Mouse (Mus musculus) urinary bladder, postnatal 14 days (tissue): ENCODE measurements around the gene Cdh18.
A peak's percentile ranks its signal among the peaks of the same experiment; 100 is the strongest.
"Not testable (repeated sequence)": the region's sequence is repeated elsewhere in the genome, so short reads cannot be mapped to it uniquely, and the experiment has no call there.

ENCODE experiments used
- DNase-seq: peaks from one replicate; pipeline ENCODE4 v3.0.0; 2021; ENCODE audit warnings: low spot score

The Cdh18 gene

DNA sequence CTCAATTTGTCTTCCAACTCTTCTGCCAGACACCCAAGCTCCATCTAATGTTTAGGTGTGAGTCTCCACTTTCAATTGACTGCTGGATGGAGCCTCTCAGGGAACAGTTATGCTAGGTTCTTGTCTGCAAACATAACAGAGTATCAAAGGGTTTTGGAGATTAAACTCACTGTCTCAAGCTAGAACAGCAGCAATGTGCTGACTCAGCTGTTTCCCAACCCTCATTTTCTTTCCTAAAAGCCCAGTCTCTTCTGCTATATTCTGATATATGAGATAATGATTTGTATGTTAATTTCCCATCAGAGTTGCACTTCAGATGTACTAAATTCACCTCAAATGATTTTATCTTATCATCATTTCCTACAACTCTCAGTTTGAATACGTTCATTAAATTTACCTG lies 398.4 kb downstream of the Cdh18 start:
- DNase-seq = no peak

DNA sequence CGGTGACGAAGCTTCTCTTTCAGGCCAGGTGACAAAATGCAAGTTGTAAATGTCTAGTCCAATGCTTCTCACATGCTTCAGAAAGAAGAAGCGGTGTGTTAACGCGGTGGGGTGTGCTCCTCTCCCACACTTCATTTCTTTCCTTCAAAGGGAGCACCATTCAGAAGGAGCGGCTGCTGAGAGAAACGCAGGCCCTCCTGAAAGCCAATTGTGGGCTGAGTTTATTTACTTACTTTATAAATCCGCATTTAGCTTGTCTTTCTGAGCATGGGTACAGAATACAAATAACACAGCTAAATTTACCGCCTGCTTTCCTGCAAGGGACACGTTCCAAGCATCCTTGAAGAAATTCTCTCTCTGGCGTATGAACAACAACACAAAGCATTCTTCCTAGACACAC lies 420.6 kb downstream of the Cdh18 start:
- DNase-seq = no peak

DNA sequence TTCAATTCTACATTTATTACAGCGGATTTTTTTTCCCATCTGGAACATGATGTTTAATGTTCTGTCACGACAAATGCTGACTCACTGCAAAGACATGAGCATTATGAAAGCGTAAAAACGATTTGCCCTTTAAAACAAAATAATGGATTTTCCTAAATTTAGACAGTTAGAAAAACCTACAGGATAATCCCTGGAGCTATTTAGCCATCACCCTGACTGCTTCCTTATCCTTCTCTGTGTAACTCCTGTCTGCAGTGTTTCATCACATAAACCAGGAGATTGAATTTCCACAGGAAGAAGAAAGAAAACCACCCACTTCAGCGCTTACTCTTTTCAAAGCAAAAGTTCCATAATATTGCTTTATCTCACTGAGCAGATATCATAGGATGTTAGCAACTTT lies 431.3 kb downstream of the Cdh18 start:
- DNase-seq = no peak

DNA sequence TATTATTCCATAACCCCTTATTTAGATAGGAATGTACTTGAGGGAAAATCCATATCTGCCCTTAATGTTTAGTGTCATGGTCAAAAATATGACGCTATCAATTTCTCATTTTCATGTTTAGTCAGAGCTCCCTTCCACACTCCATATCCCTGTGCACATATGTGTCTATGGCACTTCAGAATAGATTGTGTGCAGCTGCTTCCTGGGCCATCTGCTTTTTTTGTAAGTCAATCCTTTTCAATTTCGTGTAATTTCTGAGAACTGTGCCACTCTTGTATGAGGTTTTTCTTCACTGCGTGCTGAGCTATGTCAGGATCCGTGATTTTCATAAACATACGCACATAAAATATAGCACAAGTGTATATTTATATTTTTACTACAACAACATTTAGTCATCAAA lies 435.8 kb downstream of the Cdh18 start:
- no peak for DNase-seq

DNA sequence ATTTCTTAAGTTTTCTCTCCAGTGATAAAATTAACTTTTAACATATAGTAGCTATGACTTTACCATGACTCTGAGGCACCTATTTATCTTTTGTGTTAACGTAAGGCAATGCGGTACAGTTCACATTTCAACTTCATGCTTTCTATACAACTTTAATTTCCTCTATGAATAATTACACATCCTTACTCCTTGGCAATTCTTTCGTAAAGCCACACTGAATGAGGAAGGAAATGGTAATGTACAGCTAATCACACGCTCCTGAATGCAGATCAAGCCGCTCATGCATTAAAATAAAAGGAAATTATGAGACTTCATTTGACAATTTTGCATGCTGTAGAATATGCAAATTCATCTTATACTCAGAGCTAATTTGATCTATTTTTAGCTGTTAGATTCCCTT lies 467.9 kb downstream of the Cdh18 start:
- DNase-seq = no peak

DNA sequence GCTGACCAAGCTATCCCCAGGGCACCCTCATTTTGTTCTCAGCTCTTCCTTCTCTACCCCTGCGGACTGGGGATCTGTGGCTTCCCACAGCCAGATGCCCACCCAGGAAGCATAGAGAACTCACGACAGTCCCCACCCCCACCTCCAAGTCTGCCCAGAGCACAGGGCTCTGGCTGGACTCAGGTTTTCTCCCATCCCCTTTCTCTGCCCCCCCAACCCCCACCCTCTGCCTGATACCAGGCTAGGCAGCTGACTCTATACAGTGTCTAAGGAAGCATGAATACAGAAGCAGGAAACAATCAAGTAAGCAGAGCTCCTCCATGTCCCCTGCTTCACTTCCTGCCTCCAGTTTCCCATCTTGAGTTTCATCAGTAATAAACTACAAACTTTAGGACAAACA lies 472.3 kb downstream of the Cdh18 start:
- no peak for DNase-seq

DNA sequence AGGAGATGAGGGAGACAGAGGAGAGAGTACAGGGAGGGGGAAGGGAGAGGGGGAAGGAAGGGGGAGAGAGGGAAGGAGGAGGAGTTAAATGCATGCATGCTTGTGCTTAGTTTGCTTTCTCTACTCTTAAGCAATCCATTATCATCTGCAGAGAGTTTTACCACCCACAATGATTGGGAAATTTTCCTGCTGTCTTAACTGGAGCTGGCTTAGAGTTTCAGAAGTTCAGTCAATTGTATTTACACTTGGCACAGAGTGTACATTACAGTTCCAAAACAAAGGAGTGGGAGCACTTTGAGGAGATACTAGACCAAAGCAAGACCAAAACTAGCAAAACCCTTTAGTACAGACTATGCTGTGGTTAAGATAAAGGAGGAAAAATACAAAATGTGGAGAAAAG lies 473.8 kb downstream of the Cdh18 start:
- no peak for DNase-seq

DNA sequence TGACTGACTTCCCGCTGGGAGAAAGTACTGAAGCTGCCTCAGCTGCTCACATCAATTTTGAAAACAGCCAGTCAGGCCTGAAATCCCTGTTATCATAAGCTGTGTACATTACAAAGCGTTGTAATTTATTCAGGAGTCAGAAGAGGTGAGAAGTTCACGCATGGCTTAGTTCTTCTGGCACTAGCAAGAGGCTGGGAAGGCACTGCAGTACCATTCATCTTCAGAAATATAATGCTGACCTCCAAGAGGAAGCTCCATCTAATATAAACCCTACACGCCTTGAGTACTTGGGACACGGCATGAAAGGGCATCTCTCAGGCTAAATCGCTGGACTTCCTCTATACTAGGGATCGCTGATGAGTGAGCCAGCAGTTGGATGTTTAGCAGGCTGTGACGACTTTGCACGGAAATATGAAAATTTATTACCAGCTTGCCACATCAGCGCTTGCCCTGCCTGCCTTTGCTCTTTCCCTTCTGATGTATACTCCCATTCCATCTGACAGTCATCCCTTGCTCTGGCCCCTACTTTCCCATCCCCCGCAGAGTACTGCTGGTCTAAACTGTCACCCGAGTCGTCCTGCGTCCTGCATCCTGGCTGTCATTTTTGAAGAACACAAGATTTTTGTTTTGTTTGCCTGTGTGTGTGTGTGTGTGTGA lies 486.9 kb downstream of the Cdh18 start:
- DNase-seq = peak; percentile 2

DNA sequence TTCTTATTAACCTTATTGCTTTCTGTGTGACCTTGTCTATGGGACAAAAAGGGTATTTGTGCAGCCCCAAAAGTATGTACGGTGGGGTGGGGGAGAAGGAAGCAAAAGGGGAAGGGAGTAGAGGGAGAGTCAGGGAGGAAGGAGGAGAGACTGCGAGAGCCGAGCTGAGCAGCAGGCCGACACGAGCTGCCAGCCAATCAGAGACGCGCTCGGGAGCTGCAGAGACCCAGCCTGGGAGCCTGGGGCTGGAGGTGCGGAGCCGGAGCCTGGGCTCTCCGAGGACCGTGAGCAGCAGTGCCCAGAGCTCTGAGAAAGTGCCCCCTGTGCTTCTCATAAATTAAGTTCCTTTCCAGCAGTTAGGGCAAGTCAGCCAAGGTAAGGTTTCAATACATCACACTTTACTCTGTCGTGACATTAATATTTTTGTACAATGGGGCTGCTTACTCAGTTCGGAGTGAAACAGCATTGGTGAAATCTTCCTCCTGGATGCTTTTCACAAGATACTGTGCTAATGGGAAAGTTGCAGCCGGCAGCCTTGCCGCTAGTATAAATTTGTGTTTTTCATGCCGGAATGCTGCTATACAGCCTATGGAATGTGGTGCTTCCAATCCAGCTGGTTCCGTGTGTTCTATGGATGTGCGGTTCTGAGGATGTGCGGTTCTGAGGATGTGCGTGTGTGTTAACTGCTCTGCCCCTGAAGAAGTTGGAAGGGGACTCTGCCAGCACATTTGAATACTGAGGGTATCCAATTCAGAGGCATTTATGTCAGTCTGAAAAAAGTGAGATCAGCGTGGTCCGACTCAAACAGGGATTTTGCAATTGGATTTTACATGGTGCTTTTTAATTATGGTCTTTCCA lies 487.6 kb downstream of the Cdh18 start:
- peak; percentile 56 for DNase-seq

DNA sequence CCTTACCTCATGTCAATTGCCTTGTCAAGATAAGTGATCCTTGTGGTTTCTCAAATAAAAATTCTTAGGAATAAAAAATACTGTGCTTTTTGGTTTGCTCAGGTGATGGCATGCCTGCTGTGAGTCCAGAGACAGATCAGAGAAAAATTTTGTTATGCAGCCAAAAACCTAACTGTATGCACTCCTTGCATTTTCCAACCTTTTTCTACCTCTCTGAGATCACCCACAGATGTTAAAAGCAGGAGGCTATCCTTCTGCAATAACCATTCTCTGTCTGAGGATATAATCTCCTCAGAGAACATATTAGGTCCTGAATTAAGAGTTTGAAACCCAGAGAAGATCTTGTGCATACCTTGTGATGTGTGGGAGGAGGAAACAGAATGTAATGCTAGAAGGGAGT lies 488.7 kb downstream of the Cdh18 start:
- no peak for DNase-seq

DNA sequence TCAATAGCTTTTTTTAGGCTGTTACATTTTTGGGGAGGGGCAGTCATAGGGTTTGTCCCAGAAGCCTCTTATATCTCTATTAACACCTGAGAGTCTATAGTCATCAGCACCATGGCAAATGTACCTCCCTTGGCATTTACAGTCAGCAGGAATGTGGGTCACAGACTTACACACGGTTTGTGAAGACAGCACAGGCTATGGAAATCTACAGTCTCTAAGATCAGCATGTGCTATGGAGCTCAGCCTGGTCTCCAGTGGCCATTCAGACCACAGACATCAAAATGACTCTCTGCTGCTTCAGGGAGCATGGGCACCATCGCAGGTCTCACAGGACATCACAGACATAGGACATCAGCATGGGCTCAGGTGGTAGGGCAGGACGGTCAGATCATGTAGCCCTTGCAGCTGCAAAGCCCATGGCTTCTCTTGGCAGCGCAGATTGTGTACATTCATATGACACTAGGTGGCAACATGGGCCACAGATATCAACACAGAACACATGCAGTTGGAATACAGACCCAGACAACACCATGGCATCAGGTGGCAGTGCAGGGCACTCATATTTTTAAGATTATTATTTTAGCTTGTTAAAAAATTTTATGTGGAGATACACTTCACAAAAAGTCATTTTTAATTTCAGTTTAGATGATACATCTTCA lies 497.4 kb downstream of the Cdh18 start:
- no peak for DNase-seq

DNA sequence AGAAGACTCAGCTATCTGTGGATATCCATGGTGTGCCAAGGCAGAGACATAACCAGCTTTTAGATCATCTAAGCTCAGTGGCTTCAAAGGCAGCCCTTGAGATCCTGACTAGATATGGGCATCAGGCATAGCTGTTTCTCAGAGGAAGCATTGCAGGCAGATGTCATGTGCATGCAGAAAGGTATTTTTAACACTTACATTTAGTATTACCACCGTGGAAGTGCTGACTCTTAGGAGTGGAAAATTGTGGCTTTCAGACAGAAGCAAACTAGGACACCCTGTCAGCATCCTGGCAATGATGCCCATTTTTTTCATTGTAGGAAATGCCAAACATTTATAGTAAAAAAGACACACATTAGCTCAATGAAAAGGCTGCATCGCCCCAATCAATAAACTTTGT lies 503.2 kb downstream of the Cdh18 start:
- DNase-seq = no peak

DNA sequence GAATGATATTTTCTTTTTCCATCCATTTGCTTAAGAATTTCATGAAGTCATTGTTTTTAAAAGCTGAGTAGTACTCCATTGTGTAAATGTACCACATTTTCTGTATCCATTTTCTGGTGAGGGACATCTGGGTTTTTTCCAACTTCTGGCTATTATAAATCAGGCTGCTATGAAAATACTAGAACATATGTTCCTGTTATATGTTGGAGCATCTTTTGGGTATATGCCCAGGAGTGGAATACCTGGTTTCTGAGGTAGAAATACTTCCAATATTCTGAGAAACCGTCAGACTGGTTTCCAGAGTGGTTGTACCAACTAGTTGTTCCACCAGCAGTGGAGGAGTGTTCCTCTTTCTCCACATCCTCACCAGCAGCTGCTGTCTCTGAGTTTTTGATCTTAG lies 536.5 kb downstream of the Cdh18 start:
- DNase-seq = not testable (repeated sequence)

DNA sequence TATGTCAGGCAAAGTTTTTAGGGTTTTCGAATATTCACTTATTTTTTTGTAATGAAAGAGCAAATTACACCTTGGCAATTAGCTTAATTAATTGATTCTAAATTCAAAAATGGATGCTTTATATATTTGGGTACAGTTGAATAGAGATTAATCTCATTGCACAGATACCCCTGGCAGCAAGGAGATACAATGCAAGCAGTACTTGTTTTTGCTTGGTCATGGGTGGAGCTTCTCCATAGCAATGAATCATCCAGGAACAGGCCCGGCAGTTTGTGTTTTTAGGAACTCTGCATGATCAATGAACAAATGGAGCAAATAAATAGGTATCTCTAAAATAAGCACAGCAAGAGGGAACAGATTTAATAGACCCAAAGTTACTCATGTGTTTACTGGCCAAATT lies 538.7 kb downstream of the Cdh18 start:
- DNase-seq = no peak

DNA sequence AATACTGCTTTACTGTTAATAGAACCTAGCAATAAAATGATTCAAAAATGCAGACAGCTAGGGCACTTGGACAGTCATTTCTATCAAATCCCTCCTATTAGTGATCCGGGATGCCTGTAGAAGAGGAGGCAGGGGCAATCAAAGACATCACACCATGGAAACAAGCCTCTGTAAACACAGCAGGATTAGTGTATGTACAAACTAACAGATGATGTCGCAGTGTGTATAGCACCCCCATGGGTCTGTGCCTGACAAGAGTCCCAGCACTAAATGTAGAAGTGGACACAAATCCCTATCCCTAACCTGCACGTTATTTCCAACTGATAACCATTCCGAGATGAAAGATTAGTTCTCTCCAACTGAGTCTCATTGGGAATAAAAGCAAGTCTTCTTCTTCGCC lies 547.8 kb downstream of the Cdh18 start:
- no peak for DNase-seq

DNA sequence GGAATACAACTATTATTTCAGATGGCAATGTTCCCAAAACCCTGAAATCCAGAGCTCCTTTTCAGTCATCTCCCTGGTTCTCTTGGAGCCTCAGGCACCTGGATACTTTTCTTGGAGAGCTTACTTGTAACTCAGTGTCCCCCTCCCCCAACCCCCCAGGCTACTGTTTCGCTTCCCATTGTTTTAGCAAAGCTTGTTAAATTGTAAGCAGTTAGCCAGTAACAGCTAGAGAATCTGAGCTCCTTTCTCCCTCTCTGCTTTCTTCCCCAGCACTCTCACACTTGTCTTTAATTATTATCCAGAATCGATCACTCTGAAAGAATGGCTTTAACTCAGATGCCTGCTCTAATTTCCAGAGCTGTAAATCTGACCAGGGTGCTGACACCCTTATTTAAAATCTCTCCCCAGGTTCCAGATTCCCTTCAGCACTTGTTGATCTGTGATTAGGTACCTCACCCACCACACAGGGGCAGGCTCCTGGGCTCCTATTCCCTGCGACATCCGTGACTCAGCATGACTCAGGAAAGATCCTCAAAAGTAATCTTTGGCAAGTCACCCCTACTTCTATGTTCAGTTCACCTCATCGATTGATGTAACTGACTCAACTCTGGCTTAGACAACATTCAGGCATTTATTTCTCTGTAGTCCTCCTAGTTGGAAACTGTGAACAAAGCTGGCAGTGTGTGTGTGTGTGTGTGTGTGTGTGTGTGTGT lies 556.0 kb downstream of the Cdh18 start:
- no peak for DNase-seq

DNA sequence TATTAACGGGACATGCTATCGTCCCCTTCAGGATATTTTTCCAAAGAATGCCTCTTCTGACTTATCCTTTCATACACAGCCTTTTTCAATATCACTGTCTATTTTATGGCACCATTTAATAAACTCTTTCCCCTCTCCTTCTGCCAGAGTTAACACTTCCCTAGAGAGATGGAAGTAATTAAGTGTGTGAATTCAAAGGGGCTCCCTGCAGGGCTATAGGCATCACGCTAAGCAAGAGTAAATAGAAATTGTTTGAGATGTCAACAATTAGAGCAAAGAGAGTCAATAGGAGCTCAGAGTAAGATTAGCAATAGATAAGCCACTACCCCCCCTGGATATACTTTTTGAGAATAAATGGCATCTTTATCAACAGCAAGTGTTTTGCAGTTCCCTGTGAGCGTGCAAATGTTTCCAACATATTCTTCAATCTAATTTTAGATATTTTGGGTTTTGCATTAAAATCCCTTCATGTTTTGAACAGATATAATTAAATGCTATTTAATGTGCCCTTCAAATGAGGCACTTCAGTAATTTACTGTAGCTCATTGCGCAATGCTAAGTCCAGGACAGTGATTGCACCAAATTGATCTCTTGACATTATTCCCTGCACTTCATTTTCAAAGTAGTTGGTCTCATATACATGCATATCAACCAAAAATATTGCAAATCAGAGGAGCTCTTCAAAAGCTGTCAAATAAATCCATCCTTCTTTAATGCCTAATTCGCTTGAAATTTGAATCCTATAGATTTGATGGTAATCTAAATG lies 586.3 kb downstream of the Cdh18 start:
- DNase-seq = no peak

DNA sequence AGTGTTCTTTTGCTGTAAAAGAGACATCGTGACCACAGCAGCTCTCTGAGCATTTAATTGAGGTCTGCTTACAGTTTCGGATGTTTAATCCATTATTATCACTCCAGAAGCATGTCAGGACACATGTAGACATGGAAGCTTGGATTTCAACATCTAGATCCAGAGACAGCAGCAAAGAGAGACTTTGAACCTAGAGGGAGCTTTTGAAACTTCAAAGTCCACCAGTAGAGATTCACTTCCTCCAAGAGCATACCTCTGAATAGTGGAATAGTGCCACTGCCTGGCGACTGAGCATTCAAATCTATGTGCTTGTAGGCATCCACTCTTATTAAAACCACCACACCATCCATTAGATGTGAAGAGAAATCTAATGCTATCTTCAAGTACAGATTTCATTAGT lies 588.1 kb downstream of the Cdh18 start:
- DNase-seq = no peak

DNA sequence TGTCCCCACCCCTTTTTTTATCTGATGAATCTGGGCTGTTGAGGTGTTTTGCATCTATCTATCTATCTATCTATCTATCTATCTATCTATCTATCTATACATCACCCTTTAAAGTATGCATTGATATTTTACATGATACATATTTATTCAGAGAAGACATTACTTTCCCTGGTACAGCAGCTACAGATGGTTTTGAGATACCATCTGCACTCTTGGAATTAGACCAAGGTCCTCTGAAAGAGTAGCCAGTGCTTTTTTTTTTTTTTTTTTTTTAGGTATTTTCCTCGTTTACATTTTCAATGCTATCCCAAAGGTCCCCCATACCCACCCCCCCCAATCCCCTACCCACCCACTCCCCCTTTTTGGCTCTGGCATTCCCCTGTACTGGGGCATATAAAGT lies 594.1 kb downstream of the Cdh18 start:
- not testable (repeated sequence) for DNase-seq

DNA sequence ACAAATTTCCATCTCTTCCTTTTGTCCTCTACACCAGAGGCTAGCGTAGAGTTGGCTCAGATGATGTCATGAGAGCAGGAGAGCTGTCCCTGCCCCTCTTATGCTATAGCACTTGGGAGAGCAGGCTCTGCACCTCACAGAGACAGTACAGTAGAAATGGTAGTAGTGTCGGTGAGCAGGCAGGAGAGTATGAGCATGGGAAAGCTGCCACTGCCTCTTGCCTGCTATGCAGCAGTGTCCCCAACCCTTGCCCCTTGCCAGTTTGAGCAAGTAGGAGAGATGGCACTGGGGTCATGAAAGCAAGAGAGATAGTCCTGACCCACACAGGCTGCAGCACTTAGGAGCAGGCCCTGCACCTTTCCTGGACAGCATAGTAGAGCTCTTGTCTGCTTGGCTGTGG lies 607.1 kb downstream of the Cdh18 start:
- no peak for DNase-seq

DNA sequence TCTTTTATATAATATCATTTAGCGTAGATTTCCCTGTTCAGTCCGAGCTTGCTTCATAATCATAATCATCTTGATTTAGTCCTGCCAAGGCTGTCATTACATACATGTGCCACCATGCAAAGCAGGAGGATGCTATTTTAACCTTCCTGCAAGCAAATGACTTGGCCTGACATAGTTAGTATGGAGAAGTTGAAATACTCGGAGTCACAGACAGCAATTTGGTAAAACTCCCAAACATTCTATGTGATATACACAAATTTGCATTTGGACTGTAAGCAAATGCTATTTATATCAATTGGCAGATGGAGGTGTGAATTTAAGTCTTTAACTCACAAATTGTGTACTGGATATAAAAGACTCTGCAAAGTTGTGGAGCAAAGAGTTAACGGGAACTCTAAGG lies 616.0 kb downstream of the Cdh18 start:
- no peak for DNase-seq

DNA sequence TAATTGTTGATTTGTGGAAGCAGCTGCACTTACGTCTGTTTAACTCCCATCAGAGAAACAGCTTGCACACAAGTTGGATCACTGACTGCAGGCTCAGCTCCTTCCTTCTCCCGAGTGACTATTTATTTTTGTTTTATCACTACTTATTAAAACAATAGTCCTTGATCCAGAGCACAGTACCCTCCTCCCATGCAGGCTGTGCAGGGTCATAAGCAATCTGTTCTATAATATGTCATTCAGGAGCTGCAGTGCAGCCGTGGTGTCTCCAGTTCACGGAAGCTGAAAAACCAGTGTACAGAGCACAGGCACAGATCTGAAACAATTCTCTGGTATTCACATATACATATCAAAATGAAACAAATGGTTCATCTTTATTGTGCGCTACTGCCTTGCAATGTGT lies 625.8 kb downstream of the Cdh18 start:
- no peak for DNase-seq
